Mouse (Mus musculus): Measurements from ENCODE around the gene Gkap1. TPM values are rescaled to one million over a fixed set of nuclear protein-coding genes. Genes with fewer than 3 reads are reported as not detected.

The Gkap1 gene
- total and polyA plus RNA-seq, 3 experiments, result 26.7 to 34.1 TPM; not detected in 1

- no peak overlapping the region for H3K27ac ChIP-seq (ENCODE audit: control insufficient read depth, low read depth, low read length)
- no peak for TF ChIP-seq ZMIZ1 (IDR thresholded peaks at IDR 0.05; ENCODE audit: low read depth, low read length)
- TF ChIP-seq SMC3 (IDR thresholded peaks at IDR 0.05; ENCODE audit: low read depth, low read length), result no peak
- TF ChIP-seq TAL1 (IDR thresholded peaks at IDR 0.05; ENCODE audit: low read length), result no peak
- TF ChIP-seq GABPA (IDR thresholded peaks at IDR 0.05; ENCODE audit: low read depth, low read length), result no peak
- no peak for TF ChIP-seq MAFK (IDR thresholded peaks at IDR 0.05; ENCODE audit: borderline replicate concordance, low read depth, low read length)
- TF ChIP-seq KAT2A (conservative IDR thresholded peaks at IDR 0.05; ENCODE audit: low read depth, low read length), result no peak
- no peak for TF ChIP-seq USF2 (IDR thresholded peaks at IDR 0.05; ENCODE audit: borderline replicate concordance in 1 of 2, insufficient read depth in 1 of 2, low read depth in 1 of 2, low read length in 2 of 2)
- no peak for TF ChIP-seq ZKSCAN1 (IDR thresholded peaks at IDR 0.05; ENCODE audit: low read depth, low read length)
- TF ChIP-seq JUND (IDR thresholded peaks at IDR 0.05; ENCODE audit: low read depth, low read length), result no peak
- no peak for TF ChIP-seq UBTF (IDR thresholded peaks at IDR 0.05; ENCODE audit: borderline replicate concordance, insufficient read depth, low read depth, low read length)
- no peak for TF ChIP-seq GATA1 (IDR thresholded peaks at IDR 0.05; ENCODE audit: low read depth, low read length)
- no peak for TF ChIP-seq MXI1 (IDR thresholded peaks at IDR 0.05; ENCODE audit: low read depth, low read length)
- no peak for TF ChIP-seq TCF12 (IDR thresholded peaks at IDR 0.05; ENCODE audit: low read depth, low read length)
- no peak for TF ChIP-seq RAD21 (IDR thresholded peaks at IDR 0.05; ENCODE audit: low read depth, low read length)
- peaks cover 0 to 6% of the 10 kb centered on the region in 2 experiments; a peak in 1 of 4 replicates for H3K4me1 ChIP-seq (ENCODE audit: control insufficient read depth in 1 of 2, insufficient read depth in 2 of 2, low read length in 2 of 2)
- no peak for DNase-seq (ENCODE audit: low read depth, low spot score)
- H3K9ac ChIP-seq (ENCODE audit: control insufficient read depth, low read depth, low read length, poor library complexity, severe bottlenecking), result no peak overlapping the region
- H3K9me3 ChIP-seq (replicated peaks; ENCODE audit: insufficient read depth, low read length), result no peaks in the 10 kb centered on the region
- no peak overlapping the region for H3K4me3 ChIP-seq (ENCODE audit: control insufficient read depth in 1 of 2, insufficient read depth in 1 of 2, low read depth in 2 of 2, low read length in 2 of 2)
- H3K36me3 ChIP-seq (ENCODE audit: control insufficient read depth in 1 of 2, insufficient read depth in 2 of 2, low read length in 2 of 2), result peaks cover 0 to 8% of the 10 kb centered on the region in 2 experiments; a peak in 1 of 4 replicates
- H3K79me2 ChIP-seq (ENCODE audit: control insufficient read depth, insufficient read depth, low read length, poor library complexity), result no peaks in the 10 kb centered on the region
- no peaks in the 10 kb centered on the region for H3K27me3 ChIP-seq (ENCODE audit: control insufficient read depth in 1 of 2, insufficient read depth in 2 of 2, low read length in 2 of 2)
Observed at GRCm38 (mm10) chr13:58225694-58226093, 49.8 kb downstream of the Gkap1 start.

GRCm38 (mm10) chr13:58220206-58220605 lies 55.3 kb downstream of the Gkap1 start:
- Histone ChIP-seq H3K4me1 (ENCODE audit: control insufficient read depth in 1 of 2, insufficient read depth in 2 of 2, low read length in 2 of 2) (peaks cover 0 to 6% of the 10 kb centered on the region in 2 experiments; a peak in 3 of 4 replicates), H3K36me3 (ENCODE audit: control insufficient read depth in 1 of 2, insufficient read depth in 2 of 2, low read length in 2 of 2) (peaks cover 0 to 11% of the 10 kb centered on the region in 2 experiments; a peak in 2 of 4 replicates), H3K9me3 (replicated peaks; ENCODE audit: insufficient read depth, low read length) (no peaks in the 10 kb centered on the region), H3K9ac (ENCODE audit: control insufficient read depth, low read depth, low read length, poor library complexity, severe bottlenecking) (no peak overlapping the region), H3K4me3 (ENCODE audit: control insufficient read depth in 1 of 2, insufficient read depth in 1 of 2, low read depth in 2 of 2, low read length in 2 of 2) (no peak overlapping the region), H3K27me3 (ENCODE audit: control insufficient read depth in 1 of 2, insufficient read depth in 2 of 2, low read length in 2 of 2) (no peaks in the 10 kb centered on the region), H3K27ac (ENCODE audit: control insufficient read depth, low read depth, low read length) (no peak overlapping the region), H3K79me2 (ENCODE audit: control insufficient read depth, insufficient read depth, low read length, poor library complexity) (peaks cover 8% of the 10 kb centered on the region)
- TF ChIP-seq MYC (IDR thresholded peaks at IDR 0.05; ENCODE audit: low read depth, low read length) (no peak), USF2 (IDR thresholded peaks at IDR 0.05; ENCODE audit: borderline replicate concordance in 1 of 2, insufficient read depth in 1 of 2, low read depth in 1 of 2, low read length in 2 of 2) (no peak), MAZ (IDR thresholded peaks at IDR 0.05; ENCODE audit: low read depth, low read length) (no peak), POLR2A (IDR thresholded peaks at IDR 0.05; ENCODE audit: control insufficient read depth in 1 of 2, insufficient read depth in 1 of 2, low read depth in 1 of 2, low read length in 2 of 2, poor library complexity in 1 of 2) (no peak), SIN3A (IDR thresholded peaks at IDR 0.05; ENCODE audit: low read length) (no peak)
- DNase-seq (ENCODE audit: low read depth, low spot score), result no peak
